Mouse (Mus musculus) mesoderm, embryonic 11.5 days (tissue): ENCODE results near the gene Bbs5.
"Not testable (repeated sequence)": the region's sequence is repeated elsewhere in the genome, so short reads cannot be mapped to it uniquely, and the experiment has no call there.

ENCODE experiments used
- DNase-seq: peaks from one replicate; pipeline ENCODE4 v3.0.0-alpha.2; 2012; ENCODE audit warnings: low read depth, low spot score

The Bbs5 gene

DNA sequence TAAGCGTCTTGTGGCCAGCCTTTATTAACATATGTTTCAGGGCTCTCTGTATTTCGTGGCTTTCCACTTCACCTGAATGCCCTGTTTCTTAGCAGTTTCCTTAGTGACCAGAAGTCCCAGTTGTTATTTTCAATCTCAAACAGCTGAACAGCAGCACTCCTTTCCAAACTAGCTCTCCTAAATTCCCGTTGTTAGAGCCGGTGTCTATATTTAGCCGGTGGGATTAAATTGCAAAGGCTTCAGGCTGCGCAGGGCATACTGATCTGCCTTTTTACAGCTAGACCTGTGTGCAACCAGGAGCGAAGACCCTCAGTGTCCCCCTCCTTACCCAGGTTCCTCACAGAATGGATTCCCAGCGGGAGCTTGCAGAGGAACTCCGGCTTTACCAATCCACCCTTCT, 22.9 kb downstream of the Bbs5 start, which contains the start of gene Klhl41:
Gene Klhl41, plus strand, starts transcription at position 268 of the 400 bp plus-strand sequence.
- DNase-seq, result no peak

DNA sequence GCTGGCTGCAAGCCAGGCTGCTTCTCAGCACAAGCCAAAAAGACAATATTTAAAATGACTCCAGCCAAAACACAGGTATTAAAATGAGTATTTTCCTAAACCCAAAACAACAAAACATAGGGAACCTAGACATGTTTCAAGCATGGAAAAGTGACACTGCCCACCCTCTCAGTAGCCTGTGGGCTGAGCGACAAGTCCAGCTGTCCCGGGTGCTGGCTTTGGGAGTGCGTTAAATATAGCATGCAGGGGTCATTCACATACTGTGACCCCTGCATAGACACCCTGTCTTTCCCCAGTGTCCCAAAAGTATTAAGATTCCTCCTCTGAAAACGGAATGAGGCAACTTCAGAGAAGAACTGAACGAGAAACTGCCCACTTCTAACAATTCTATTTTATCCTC, 26.8 kb downstream of the Bbs5 start:
- DNase-seq, result no peak

DNA sequence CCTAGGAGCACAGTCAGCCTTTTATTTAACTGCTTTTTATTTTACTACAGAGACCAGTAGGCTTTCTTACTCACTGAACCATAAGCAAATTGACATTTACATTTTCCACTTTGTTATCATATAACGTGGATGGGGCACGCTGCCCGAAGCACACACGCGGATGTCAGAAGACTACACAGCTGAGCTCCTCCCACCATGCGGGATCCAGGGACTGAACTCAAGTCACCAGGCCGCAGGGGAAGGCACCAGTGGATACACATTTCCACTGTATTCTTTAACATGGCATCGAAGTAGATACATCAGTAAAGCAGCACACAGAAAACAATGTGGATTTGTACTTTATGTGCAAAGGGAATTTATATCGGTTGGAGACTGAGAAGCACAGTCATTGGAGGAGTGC, 28.3 kb downstream of the Bbs5 start:
- no peak for DNase-seq

DNA sequence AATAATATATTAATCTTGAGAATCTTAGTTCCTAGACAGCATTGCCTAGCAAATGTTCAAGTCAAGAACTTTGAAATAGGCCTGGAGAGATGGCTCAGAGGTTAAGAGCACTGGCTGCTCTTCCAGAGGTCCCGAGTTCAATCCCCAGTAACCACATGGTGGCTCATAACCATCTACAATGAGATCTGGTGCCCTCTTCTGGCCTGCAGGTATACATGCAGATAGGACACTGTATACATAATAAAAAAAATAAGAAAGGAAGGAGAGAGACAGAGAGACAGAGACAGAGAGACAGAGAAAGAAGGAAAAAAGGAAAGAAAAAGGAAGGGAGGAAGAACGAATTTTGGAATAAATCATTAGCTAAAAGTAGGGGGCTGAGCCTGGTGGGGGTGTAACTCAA, 29.7 kb downstream of the Bbs5 start:
- no peak for DNase-seq

DNA sequence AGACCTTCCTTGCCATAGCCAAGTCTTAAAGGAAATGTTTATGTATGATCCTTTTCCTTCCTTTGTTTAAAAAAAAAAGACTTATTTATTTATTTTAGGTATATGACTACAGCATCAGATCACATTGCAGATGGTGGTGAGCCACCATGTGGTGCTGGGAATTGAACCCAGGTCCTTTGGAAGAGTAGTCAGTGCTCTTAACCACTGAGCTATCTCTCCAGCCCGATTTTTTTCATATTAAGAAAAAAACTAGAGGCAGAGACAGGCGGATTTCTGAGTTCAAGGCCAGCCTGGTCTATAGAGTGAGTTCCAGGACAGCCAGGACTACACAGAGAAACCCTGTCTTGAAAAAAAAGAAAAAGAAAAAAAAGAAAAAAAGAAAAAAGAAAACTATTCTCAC, 30.2 kb downstream of the Bbs5 start:
- not testable (repeated sequence) for DNase-seq

DNA sequence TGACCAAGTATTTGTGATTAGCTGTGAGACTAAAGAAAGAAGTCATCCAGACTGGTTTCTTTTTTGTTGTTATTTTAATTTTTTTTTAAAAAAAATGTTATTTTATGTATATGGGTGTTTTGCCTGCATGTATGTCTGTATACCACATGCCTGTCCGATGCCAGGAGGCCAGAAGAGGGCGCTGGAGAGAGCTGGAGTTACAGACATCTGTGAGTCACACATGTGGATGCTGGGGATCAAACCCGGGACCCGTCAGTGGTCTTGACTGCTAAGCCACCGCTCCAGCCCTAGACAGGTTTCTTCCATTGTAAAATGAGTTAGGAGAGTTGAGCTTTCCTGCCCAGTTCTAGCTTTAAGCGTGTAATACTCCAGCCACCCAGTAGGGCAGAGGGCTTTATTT, 33.0 kb downstream of the Bbs5 start:
- no peak for DNase-seq

DNA sequence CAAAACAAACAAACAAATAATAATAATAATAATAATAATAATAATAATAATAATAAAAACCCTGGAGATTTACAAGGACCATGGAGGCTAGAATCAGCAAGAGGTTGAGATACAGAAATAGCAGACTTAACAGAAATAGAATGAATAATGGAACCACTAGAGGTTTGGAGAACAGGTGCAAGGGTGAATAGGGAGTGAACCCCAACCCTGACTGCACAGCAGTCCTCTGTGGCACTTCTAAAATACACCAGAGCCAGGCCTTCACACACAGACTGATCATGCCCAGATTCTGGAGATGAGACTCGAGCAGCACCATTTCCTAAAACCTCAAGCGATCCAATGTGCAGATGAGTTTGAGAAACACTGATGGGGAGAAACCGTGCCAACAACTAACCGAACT, 35.0 kb downstream of the Bbs5 start:
- no peak for DNase-seq

DNA sequence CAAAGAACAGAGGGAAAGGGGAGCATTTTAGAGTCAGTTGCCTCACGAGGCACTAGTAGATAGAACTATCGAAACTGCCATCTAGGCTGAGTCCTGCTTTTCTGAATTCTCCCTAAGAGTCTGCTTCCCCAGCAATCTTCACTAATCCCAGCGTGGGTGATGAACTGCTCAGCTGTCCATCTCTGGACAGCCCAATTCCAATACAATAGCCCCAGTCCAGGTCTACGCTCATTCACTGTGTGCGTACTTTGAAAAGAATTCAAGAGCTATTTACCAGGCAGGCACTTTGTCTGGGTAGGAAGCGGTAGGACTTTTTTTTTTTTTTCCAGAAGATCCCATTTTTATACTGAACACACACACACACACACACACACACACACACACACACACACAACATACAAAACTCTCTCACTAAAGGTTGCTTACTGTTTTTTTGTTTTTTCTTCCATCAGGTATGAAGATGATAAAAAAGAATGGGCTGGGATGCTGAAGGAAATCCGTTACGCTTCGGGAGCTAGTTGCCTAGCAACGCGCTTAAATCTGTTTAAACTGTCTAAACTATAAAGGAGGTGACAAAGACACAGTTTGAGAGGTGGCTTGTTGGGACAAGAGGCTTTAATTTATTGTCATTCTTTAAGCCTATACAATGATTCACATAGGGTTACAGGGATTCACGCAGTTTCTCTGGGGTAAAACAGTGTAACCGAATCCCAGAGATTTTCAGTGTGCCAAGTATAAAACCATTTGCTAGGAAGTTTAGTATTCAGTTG, 36.2 kb downstream of the Bbs5 start:
- DNase-seq, result peak; percentile 67

DNA sequence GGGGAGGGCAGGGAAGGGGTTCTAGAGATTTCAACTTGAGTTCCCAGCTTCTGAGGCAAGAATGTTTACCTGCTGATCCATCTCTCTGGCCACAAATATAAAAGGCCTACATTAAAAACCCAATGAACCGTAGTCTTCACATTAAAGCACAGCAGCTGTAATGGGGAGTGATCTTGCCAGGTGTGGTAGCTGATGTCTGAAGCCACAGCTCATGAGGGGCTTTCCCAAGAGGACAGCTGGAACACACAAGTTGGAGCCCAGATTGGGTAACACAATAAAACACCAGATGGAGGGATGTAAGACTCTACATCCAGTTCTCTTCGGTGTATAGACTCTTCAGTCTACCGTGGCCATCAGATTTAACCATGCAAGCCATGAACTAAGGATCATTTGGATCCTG, 37.5 kb downstream of the Bbs5 start:
- no peak for DNase-seq

DNA sequence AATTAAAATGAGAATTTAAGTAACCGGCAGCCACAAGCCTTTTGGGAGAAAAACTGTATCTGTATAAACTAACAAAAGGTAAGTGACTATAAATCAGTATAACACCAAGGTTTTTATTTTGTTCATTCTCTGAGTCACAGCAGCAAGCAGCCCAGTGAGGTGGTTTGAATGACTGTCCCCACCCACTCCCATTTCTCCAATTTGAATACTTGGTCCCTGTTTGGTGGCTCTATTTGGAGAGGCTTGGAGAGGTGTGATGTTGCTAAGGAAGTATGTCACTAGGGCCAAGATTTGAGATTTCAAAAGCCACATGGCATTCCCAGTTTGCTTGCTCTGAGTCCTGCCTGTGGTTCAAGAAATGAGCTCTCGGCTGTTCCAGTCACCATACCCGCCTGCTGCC, 43.2 kb downstream of the Bbs5 start:
- DNase-seq, result no peak

DNA sequence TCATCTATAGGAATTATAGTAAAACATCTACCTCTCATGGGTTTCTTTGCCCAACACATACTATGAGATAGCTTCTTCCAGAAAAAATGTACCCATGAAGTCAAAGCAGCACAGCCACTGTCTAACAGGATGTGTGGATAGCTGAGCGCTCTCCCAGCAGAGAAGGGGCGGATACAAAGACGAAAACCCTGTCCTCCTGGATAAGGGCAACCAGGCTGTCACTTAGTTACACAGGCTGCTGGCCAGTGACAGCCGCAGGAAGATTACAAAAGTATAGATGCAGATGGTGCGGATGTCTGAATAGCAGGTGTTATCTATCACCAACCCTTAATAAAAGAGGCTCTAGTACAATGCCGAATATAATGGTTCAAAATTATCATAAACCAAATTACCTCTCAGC, 43.9 kb downstream of the Bbs5 start:
- DNase-seq, result no peak

DNA sequence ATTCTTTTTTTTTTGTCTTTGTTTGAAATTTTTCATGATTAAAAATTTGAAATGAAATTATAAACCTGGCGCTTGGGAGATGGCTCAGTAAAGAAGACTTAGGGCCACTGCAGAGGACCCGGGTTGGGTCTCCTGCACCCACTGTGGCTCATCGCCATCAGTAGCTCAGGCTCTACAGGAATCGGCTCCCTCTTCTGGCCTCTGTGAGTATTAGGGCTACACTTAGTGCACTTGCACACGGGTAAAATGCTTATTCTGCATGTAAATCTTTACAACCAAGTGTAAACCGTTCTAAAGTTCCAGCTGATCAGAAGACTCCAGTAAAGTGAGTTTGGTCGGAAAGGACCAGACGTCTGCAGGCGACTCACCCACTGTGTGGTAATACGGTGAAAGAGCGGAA, 46.5 kb downstream of the Bbs5 start:
- DNase-seq, result no peak

DNA sequence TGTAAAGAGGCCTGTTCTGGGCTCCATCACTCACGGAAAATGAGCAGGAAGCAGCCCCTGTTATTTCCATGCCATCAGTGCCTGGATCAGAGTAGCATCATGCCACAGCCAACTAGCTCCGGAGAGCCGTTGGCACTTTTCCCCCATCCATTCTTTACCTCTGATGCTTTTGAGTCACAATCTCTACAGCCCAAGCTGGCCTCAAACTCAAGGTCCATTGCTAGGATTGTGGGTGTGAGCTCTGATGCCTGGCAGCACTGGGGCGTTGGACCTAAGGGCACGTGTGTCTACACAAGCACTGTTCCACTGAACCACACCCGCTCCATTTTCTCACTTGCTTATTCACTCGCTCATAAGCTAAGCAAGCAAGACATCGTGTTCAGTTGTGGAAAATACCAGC, 53.5 kb downstream of the Bbs5 start:
- no peak for DNase-seq

DNA sequence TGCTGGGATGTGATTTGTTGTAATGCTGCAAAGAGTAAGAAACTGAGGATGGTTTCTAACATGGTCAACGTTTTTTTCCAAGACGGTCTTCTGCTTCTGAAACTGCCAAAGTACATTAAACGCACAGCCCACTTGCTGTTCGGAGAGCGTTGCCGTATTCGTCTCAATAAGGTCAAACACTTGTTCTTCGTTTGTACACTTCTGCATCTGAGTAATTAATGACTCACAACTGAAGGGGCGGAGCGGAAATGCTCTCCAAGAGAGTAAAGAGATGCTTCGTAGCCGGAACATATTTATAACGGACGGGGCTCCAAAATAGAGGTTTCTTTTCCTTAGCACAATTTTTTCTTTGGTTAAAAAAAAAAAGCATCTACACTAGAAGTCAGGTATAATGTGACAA, 65.2 kb downstream of the Bbs5 start:
- no peak for DNase-seq

DNA sequence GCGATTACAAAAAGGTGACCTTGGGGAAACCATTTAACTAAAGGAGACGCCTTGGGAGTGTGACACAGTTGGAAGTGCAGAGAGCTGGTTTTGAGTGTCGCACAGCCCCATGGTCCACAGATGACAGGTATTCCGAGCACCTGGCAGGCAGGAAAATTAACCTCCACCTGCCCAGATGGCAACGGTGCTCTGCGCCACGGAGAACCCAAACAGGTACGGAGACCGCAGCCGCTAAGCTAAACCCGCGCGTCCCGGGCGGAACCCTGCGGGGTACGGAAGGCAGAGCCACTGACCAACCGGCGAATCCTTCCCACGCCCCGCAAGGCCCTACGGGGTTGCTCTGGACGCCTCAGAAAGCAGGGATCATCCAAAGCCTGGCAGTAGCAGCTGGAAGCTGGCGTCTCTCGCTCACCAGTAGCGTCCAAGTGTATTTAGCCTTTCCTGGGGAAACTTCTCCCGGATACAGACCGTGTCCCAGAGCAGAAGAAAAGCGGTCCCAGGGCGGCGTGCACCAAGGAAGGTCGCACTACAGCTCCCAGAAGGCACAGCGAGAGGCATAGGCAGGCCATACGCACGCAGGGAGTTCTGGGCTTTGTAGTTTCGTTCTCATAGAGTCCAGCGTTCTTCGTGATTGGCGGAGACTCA, 66.1 kb downstream of the Bbs5 start, which contains the start of gene Fastkd1:
Gene Fastkd1, minus strand, starts transcription at position 536 of the 645 bp plus-strand sequence.
- peak; percentile 87 for DNase-seq

DNA sequence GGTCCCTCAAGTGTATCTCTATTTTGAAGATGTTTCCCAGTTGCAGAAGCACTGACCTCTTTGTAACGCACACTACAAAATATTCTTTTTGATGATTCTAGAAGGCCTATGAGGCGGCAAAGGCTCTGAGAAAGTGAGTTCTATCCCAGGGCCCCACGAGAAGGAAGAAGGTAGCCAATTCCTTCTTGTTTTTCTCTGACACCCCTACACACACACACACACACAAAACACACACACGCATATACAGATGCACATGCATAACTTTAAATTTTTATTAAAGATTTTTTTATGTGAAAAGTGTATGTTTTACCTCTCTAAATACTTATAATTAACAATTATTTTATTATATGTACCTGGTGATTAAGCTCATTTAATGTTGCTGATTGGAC, 66.6 kb downstream of the Bbs5 start:
- no peak for DNase-seq

DNA sequence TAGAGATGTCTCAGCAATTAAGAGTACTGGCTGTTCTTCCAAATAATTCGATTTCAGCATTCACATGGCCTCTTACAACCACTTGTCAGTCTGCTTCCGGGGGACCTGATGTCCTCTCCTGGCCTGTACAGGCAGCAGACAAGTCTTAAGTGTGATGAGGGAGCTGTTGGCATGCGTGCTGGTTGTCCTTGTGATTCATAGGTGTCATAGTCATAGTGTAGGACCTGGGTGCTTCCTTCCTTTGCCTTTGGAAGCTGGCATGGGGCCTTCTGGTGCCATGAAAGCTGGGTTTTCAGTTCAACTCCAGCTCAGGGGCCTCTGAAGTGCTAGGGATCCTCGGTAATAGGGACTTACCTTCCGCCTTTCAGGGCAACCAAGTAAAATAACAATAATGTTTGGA, 67.2 kb downstream of the Bbs5 start:
- no peak for DNase-seq

DNA sequence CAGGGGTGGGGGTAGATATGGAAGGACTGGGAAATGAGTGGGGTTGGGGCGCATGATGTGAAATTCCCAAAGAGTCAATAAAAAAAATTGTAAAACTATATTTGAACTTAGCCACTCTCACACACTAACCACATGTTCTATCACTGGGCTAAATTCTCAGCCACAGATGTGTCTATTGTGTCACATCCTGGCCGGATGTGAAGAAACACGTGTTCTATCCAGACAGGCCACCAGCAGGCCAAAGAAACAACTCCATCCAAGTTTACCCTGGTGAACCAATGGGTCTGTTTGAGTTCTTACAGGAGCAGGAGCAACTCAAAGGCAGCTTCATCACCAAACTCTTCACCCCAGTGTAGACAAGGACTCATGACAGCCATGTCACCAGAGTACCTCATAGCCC, 69.5 kb downstream of the Bbs5 start:
- DNase-seq, result no peak
